Mouse (Mus musculus) intestine, embryonic 16.5 days (tissue): ENCODE measurements around the gene Itpr2. TPM values are rescaled to one million over a fixed set of nuclear protein-coding genes. Genes with fewer than 3 reads are reported as not detected.

Experiments used
- ATAC-seq: fragments of 200-750 bp; cut with Nextera tagmentation; 2 replicates; pipeline ENCODE4 v1.8.0; 2017; ENCODE audit warnings: moderate TSS enrichment, moderate library complexity
- H3K27ac ChIP-seq: fragments of 300-500 bp; sonication (generic); 2 replicates; pipeline ENCODE4 v1.5.1; 2014; ENCODE audit warnings: mild to moderate bottlenecking, low read length
- H3K27me3 ChIP-seq: fragments of 300-500 bp; sonication (generic); replicated peaks from 2 replicates; pipeline ENCODE4 v1.6.1; 2014; ENCODE audit warnings: low read length, control low read depth, mixed read lengths; ENCODE audit not compliant: control insufficient read depth, insufficient read depth
- H3K36me3 ChIP-seq: fragments of 300-500 bp; sonication (generic); 2 replicates; pipeline ENCODE4 v1.6.1; 2014; ENCODE audit warnings: low read length, control low read depth; ENCODE audit not compliant: control insufficient read depth, insufficient read depth
- H3K4me1 ChIP-seq: fragments of 300-500 bp; sonication (generic); 2 replicates; pipeline ENCODE4 v1.6.1; 2014; ENCODE audit warnings: low read length, control low read depth, mixed read lengths; ENCODE audit not compliant: control insufficient read depth, insufficient read depth
- H3K4me2 ChIP-seq: fragments of 300-500 bp; sonication (generic); 2 replicates; pipeline ENCODE4 v1.6.1; 2014; ENCODE audit warnings: low read depth, low read length, control low read depth
- H3K4me3 ChIP-seq: fragments of 300-500 bp; sonication (generic); 2 replicates; pipeline ENCODE4 v1.5.1; 2014; ENCODE audit warnings: mild to moderate bottlenecking, low read length
- H3K9ac ChIP-seq: fragments of 300-500 bp; sonication (generic); 2 replicates; pipeline ENCODE4 v1.6.1; 2014; ENCODE audit warnings: low read depth, low read length
- H3K9me3 ChIP-seq: fragments of 300-500 bp; sonication (generic); 2 replicates; pipeline ENCODE4 v1.6.1; 2016; ENCODE audit warnings: low read length, control low read depth; ENCODE audit not compliant: control insufficient read depth
- WGBS: fragments of 180-500 bp; shearing (Covaris S2); extraction: QIAGEN DNeasy Blood & Tissue Kit; methylation state at CpG from one replicate; pipeline ENCODE4 v1.1.7; 2014; 5-methylcytosine and 5-hydroxymethylcytosine counted together
- polyA plus RNA-seq: library from polyadenylated mRNA; unstranded; fragments of >200 nt; fragmentation: Nextera tagmentation; extraction: Ambion mirVana; gene quantifications from 2 replicates; pipeline ENCODE4 v1.2.1, GENCODE M21; 2015

The Itpr2 gene
- polyA plus RNA-seq, 1 experiment from 2014 or later: 7.5 TPM

DNA sequence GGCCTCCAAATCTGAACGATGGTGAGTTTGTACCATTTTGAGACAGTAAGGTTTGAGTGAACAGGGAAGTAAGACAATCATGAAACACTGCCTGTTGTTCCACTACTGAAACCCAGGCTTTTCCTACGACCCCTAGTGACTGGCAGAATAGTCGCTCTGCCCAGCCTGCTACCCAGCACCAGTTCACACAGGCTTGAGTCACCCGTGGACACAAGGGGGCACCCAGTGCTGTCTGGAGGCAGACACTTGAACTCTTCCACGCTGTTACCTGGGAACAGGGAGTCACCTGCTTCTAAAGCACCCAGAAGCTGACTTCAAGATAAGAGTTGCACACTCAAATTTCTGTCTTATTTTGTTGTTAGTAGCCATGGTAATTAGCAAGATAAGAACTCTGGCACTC lies 213.8 kb downstream of the Itpr2 start:
- Histone ChIP-seq H3K4me2 (no peak overlapping the region), H3K27me3 (no peaks in the 10 kb centered on the region), H3K4me1 (peaks cover 15% of the 10 kb centered on the region), H3K9ac (no peak overlapping the region), H3K36me3 (no peaks in the 10 kb centered on the region), H3K4me3 (no peak overlapping the region), H3K9me3 (no peaks in the 10 kb centered on the region), H3K27ac (no peak overlapping the region)
- no peak for ATAC-seq
- WGBS: 86% methylated on average over 5 of the region's 5 CpGs

DNA sequence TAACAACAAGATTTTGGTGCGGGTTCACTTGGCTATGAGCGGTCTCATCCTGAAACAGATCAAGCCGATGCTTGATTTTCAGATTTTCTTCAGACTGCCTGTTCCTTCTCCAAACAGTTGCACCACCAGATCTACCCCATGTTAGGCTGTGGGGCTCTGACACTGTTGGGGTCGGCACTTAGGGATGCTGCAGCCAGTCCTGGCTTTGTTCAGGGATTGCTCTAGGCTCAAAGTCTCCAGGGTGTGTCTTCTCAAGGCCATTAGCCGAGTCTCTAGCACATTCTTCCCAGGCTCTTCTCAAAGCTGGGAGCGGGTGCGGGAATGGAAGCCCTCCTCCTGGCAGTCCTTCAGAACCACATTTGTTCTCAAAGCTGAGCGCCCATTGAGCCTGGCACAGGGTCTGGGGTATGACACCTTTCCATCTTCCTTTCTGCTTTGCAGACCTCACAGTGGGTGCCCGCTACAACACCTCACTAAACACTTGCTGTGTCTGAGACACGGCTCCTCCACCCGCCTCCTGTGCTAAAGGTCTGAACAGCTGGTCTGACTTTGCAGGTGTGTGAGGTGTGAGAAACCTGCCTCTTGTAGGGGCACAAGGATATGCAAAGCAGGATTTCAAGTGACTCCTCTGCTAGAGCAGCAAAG lies 217.0 kb downstream of the Itpr2 start:
- peaks cover 15% of the 10 kb centered on the region for H3K4me1 ChIP-seq
- WGBS: 67% methylated on average over 11 of the region's 11 CpGs
- H3K4me3 ChIP-seq: no peak overlapping the region
- no peak overlapping the region for H3K9ac ChIP-seq
- no peak overlapping the region for H3K4me2 ChIP-seq
- no peak overlapping the region for H3K27ac ChIP-seq
- H3K27me3 ChIP-seq: no peaks in the 10 kb centered on the region
- H3K36me3 ChIP-seq: no peaks in the 10 kb centered on the region
- peak; percentile 61 for ATAC-seq
- H3K9me3 ChIP-seq: no peaks in the 10 kb centered on the region

DNA sequence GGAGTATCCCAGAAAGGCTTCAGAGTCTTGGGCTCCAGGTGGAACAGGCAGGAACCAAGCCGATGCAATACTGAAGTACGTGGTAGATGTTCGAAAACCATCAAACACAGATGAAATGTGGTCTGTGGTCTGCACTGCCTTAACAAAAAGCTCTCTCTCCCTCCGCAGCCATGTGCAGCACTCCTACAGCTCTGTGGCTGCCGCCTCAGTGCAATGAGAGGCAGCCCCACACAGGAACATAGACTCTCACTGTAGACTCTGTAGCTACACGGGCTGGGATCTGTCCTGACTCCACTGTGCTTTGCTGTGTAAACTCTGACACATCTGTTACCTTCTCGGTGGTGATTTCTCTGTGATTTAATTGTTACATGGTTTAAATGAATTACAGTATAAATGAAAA lies 218.0 kb downstream of the Itpr2 start:
- no peak for ATAC-seq
- H3K4me3 ChIP-seq: no peak overlapping the region
- no peaks in the 10 kb centered on the region for H3K9me3 ChIP-seq
- no peaks in the 10 kb centered on the region for H3K36me3 ChIP-seq
- no peak overlapping the region for H3K4me2 ChIP-seq
- 41% methylated on average over 7 of the region's 7 CpGs for WGBS
- H3K4me1 ChIP-seq: peaks cover 15% of the 10 kb centered on the region
- no peaks in the 10 kb centered on the region for H3K27me3 ChIP-seq
- H3K27ac ChIP-seq: no peak overlapping the region
- H3K9ac ChIP-seq: no peak overlapping the region

GRCm38 (mm10) chr6:146282061-146282659 lies 219.9 kb downstream of the Itpr2 start:
- Histone ChIP-seq H3K36me3 (no peaks in the 10 kb centered on the region), H3K9me3 (no peaks in the 10 kb centered on the region), H3K9ac (no peak overlapping the region), H3K4me1 (peaks cover 15% of the 10 kb centered on the region), H3K27ac (no peak overlapping the region), H3K4me2 (no peak overlapping the region), H3K27me3 (no peaks in the 10 kb centered on the region), H3K4me3 (no peak overlapping the region)
- ATAC-seq: no peak
- WGBS: 80% methylated on average over 7 of the region's 7 CpGs

GRCm38 (mm10) chr6:146281176-146281899 lies 220.7 kb downstream of the Itpr2 start:
- Histone ChIP-seq H3K4me3 (no peak overlapping the region), H3K9me3 (no peaks in the 10 kb centered on the region), H3K4me1 (peaks cover 15% of the 10 kb centered on the region), H3K27me3 (no peaks in the 10 kb centered on the region), H3K27ac (no peak overlapping the region), H3K9ac (no peak overlapping the region), H3K36me3 (no peaks in the 10 kb centered on the region), H3K4me2 (no peak overlapping the region)
- no peak for ATAC-seq
- WGBS: 91% methylated on average over 24 of the region's 24 CpGs

DNA sequence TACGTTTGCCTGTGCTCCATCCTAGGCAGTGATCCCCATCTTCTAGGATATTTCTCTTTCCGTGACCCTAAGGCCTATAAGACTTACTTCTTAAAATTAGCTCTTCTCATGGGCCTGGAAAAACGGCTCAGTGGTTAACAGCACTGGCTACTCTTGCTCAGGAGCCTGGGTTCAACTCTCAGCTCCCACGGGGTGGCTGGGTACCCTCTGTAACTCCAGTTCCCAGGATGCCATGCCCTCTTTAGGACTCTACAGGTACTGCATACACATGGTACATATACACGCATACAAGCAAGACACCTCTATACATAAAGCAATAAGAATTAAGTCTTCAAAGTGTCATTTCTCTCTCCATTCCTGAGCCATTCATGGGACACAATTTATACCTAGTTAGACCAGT lies 228.8 kb downstream of the Itpr2 start:
- WGBS: 85% methylated on average over 5 of the region's 5 CpGs
- ATAC-seq: no peak
- Histone ChIP-seq H3K4me2 (no peak overlapping the region), H3K36me3 (no peaks in the 10 kb centered on the region), H3K9me3 (no peaks in the 10 kb centered on the region), H3K27ac (no peak overlapping the region), H3K4me1 (peaks cover 9% of the 10 kb centered on the region), H3K4me3 (no peak overlapping the region), H3K27me3 (no peaks in the 10 kb centered on the region), H3K9ac (no peak overlapping the region)

DNA sequence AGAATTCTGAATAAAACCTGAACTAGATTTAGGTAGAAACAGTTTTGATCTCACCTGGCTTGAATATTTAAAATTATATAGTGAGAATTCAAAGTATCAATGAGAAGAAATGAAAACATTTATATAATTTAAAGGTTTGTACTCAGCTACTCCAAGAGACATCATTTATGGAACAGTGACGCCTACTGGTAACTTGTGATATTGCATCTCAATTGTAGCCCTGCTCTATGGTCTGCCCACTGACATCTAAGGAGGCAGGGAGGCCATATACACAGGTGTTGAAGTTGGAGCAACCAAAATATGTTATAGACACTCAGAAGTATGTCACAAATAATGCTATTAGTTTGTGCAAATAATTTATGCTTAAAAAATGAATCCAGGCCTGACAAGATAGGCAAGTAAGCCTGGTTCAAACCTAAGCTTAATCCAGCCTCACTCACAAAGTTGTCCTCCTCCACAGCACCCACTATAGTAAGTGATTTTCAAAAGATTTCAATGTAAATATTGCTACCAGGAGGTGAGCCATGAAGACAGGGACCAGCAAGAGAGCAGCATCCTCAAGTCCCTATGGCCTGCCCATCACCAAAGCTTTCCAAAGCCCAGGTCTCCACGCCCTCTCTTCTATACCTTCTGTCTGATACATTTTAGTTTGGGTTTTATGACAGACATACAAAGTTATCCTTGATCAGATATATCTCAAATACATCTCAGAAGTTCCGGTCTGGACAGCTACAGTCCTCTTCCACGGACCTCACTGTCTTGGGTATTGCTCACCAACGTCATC lies 229.6 kb downstream of the Itpr2 start:
- Histone ChIP-seq H3K27me3 (no peaks in the 10 kb centered on the region), H3K4me2 (no peak overlapping the region), H3K4me1 (peaks cover 9% of the 10 kb centered on the region), H3K9ac (no peak overlapping the region), H3K36me3 (no peaks in the 10 kb centered on the region), H3K9me3 (no peaks in the 10 kb centered on the region), H3K27ac (no peak overlapping the region), H3K4me3 (no peak overlapping the region)
- 78% methylated on average over 5 of the region's 5 CpGs for WGBS
- ATAC-seq: peak; percentile 54; the same call in 1 of the 2 replicates

- 53% methylated on average over 12 of the region's 12 CpGs for WGBS
- Histone ChIP-seq H3K4me1 (peaks cover 9% of the 10 kb centered on the region), H3K27me3 (no peaks in the 10 kb centered on the region), H3K4me3 (no peak overlapping the region), H3K4me2 (no peak overlapping the region), H3K9ac (no peak overlapping the region), H3K36me3 (no peaks in the 10 kb centered on the region), H3K27ac (no peak overlapping the region), H3K9me3 (no peaks in the 10 kb centered on the region)
- ATAC-seq: peak; percentile 98
These were observed 231.1 kb downstream of the Itpr2 start for GRCm38 (mm10) chr6:146270776-146271533.
